Mouse (Mus musculus) small intestine, adult 2 months (tissue): ENCODE measurements around the gene Tnk2. TPM values are rescaled to one million over a fixed set of nuclear protein-coding genes. Genes with fewer than 3 reads are reported as not detected.

ENCODE experiments used
- H3K27ac ChIP-seq: fragments of 200-500 bp; 2 replicates; pipeline ENCODE4 v1.5.1; 2012; ENCODE audit warnings: low read depth, low read length, control low read depth, inconsistent platforms; ENCODE audit not compliant: insufficient read depth
- H3K27me3 ChIP-seq: fragments of 200-500 bp; 2 replicates; pipeline ENCODE4 v1.6.1; 2012; ENCODE audit warnings: mild to moderate bottlenecking, moderate library complexity, low read length, inconsistent platforms; ENCODE audit not compliant: control insufficient read depth, insufficient read depth
- H3K36me3 ChIP-seq: fragments of 200-500 bp; 2 replicates; pipeline ENCODE4 v1.6.1; 2012; ENCODE audit warnings: mild to moderate bottlenecking, low read length, control low read depth, inconsistent platforms; ENCODE audit not compliant: control insufficient read depth, insufficient read depth
- H3K4me1 ChIP-seq: fragments of 200-500 bp; 2 replicates; pipeline ENCODE4 v1.6.1; 2012; ENCODE audit warnings: low read length, inconsistent platforms, mixed read lengths; ENCODE audit not compliant: control insufficient read depth, insufficient read depth, insufficient read length
- H3K4me3 ChIP-seq: fragments of 200-500 bp; 2 replicates; pipeline ENCODE4 v1.5.1; 2012; ENCODE audit warnings: low read depth, mild to moderate bottlenecking, control low read depth, inconsistent platforms, low read length, moderate library complexity
- CTCF ChIP-seq: fragments of 200-500 bp; IDR thresholded peaks from 2 replicates; pipeline ENCODE4 v1.5.1; 2012; ENCODE audit warnings: low read depth, mild to moderate bottlenecking, control low read depth, inconsistent platforms, low read length, moderate library complexity, mixed read lengths; ENCODE audit not compliant: insufficient replicate concordance, insufficient read length; ENCODE audit errors: extremely low read depth
- POLR2A ChIP-seq: fragments of 200-500 bp; IDR thresholded peaks from 2 replicates; pipeline ENCODE4 v1.6.1; 2012; ENCODE audit warnings: low read depth, mild to moderate bottlenecking, control low read depth, inconsistent platforms, low read length, moderate library complexity
- WGBS: fragments of 180-500 bp; shearing (Covaris S2); methylation state at CpG from one replicate; pipeline ENCODE4 v1.1.7; 2018; 5-methylcytosine and 5-hydroxymethylcytosine counted together
- polyA plus RNA-seq: library from polyadenylated mRNA; depleted of rRNA; stranded (reverse); fragments of >200 nt; gene quantifications from 2 replicates; pipeline ENCODE4 v1.2.3, GENCODE M21; 2012

Gene Tnk2
- polyA plus RNA-seq, 1 experiment: 57.5 TPM

DNA sequence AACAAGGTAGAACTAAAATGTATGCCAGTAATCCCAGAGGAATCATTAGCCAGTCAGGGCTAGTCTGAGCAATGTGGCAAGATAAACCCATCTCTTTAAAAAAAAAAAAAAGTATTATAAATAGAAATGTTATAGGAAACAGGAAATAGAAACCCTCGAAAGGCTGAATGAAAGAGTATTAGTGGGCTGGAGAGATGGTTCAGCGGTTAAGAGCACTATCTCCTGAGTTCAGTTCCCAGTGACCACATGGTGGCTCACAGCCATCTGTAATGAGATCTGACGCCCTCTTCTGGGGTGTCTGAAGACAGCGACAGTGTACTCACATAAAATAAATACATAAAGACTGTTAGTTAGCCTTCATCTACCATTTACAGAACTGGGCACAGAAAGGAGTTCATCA, 29.6 kb upstream of the Tnk2 start:
- no peak overlapping the region for H3K4me3 ChIP-seq
- H3K27ac ChIP-seq: no peak overlapping the region
- TF ChIP-seq POLR2A (no peak), CTCF (peak; percentile 19; the same call in 1 of the 2 replicates)
- H3K27me3 ChIP-seq: no peaks in the 10 kb centered on the region
- H3K4me1 ChIP-seq: no peaks in the 10 kb centered on the region
- 28% methylated on average over 4 of the region's 4 CpGs for WGBS
- peaks cover 26% of the 10 kb centered on the region for H3K36me3 ChIP-seq

DNA sequence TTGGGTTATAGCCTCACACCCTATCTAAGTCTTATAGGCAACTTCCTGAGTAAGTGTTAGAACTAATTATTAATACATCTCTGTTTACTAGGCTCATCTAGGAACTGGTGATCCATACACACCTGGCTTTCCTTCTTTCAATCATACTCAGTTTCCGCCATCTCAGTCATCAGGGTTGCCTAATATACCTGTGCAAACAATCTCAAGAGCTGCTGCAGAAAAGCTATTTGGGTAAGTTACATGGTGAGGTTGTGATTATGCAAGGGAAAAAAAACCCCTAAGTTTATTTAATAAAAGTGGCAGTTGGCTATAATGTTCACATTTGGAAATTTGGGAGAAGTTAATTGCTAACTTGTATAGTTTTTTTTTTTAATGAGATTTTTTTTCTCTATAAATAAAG, 24.7 kb upstream of the Tnk2 start:
- Histone ChIP-seq H3K4me1 (no peaks in the 10 kb centered on the region), H3K27ac (no peak overlapping the region), H3K4me3 (no peak overlapping the region), H3K36me3 (peaks cover 59% of the 10 kb centered on the region), H3K27me3 (no peaks in the 10 kb centered on the region)
- TF ChIP-seq POLR2A: no peak
- WGBS: 86% methylated on average over 1 of the region's 1 CpGs

DNA sequence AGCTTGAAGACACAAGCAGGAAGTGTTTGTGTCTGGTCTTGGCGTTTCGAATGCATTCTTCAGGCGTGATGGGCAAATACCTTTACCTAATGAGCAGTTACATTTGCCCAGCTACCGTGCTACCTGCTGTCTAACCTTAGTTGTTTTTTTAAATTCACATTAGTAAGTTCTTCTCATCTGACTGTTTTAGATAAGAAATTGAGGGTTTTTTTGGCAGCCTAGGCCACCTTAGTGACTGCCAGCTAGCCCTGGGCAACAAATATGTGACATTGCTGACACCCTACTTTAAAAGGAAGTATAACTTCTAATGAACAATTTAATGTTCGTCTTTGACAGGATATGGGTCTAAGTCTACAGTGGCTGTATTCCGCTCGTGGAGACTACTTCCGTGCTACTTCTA, 15.5 kb upstream of the Tnk2 start:
- WGBS: 78% methylated on average over 8 of the region's 8 CpGs
- Histone ChIP-seq H3K4me3 (no peak overlapping the region), H3K27me3 (no peaks in the 10 kb centered on the region), H3K36me3 (peaks cover 56% of the 10 kb centered on the region), H3K27ac (no peak overlapping the region), H3K4me1 (no peaks in the 10 kb centered on the region)
- TF ChIP-seq POLR2A (no peak), CTCF (no peak)

DNA sequence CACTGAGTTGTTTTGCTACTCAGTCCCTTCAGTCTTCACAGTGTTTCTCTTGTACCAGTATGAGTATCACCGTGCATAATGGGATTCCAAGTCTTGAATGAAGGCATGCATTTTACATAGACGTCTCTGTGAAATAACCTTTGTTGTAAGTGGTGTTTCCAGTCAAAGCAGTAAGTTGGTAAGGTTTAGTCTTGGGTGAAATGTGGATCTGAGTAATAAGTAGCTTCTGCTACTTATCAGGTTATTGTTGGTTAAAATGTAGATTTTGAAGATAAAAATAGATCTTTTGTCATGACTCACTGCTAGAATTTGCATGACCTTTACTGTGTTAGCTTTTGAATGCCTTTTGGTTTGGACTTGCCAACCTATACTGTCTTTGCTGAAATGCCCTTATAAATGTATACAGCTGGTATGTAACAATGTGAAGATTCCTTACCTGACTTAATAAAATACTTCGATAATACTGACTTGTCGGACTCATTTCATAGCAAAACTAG, 11.3 kb upstream of the Tnk2 start:
- Histone ChIP-seq H3K36me3 (peaks cover 30% of the 10 kb centered on the region), H3K4me3 (no peak overlapping the region), H3K27ac (no peak overlapping the region), H3K4me1 (no peaks in the 10 kb centered on the region), H3K27me3 (no peaks in the 10 kb centered on the region; the same call in 1 of the 2 replicates)
- TF ChIP-seq POLR2A (no peak), CTCF (no peak)
- WGBS: 84% methylated on average over 4 of the region's 4 CpGs

DNA sequence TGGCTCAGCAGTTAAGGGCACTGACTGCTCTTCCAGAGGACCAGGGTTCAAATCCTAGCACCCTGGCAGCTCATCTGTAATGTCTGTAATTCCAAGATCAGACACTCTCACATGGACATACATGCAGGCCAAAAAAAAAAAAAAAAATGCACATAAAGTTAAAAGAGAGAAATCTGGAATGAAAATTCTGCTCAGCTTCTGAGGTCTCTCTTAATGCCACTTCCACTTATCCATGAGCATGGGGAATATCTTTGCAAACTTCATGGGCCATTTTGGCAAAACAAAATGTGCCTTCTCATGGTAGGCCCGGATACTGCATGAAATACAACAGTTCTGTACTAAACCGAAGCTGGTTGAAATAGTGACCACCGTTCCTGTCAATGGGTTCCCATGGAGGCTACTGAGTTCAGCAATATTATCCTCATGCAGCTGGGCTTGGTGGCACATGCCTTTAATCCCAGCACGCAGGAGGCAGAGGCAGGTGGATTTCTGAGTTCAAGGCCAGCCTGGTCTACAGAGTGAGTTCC, 10.1 kb upstream of the Tnk2 start:
- no peaks in the 10 kb centered on the region for H3K4me1 ChIP-seq
- H3K27ac ChIP-seq: no peak overlapping the region
- 78% methylated on average over 4 of the region's 4 CpGs for WGBS
- TF ChIP-seq CTCF (no peak), POLR2A (no peak)
- no peaks in the 10 kb centered on the region; the same call in 1 of the 2 replicates for H3K27me3 ChIP-seq
- peaks cover 22% of the 10 kb centered on the region for H3K36me3 ChIP-seq
- no peak overlapping the region for H3K4me3 ChIP-seq

DNA sequence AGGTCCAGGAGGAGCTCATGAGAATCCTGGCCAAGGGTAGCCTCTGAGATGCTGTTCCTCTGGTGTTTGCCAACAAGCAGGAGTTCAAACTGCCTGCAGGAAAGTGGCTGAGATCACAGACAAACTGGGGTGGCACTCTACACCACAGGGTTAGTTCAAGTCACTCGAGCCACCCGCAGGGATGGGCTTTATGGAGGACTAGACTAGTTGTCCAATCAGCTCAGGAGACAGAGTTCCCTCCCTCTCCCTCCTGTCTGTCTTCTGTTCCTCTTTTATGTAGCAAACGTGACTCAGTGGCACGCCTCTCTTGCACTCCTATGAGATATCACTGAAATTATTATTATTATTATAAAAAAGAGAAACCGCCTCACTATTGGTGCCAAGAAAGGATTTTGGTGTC, 9.5 kb upstream of the Tnk2 start:
- 65% methylated on average over 5 of the region's 5 CpGs for WGBS
- TF ChIP-seq POLR2A: no peak
- no peak for TF ChIP-seq CTCF
- no peaks in the 10 kb centered on the region; the same call in 1 of the 2 replicates for H3K27me3 ChIP-seq
- no peak overlapping the region for H3K27ac ChIP-seq
- peaks cover 18% of the 10 kb centered on the region for H3K36me3 ChIP-seq
- no peak overlapping the region for H3K4me3 ChIP-seq
- no peaks in the 10 kb centered on the region for H3K4me1 ChIP-seq

DNA sequence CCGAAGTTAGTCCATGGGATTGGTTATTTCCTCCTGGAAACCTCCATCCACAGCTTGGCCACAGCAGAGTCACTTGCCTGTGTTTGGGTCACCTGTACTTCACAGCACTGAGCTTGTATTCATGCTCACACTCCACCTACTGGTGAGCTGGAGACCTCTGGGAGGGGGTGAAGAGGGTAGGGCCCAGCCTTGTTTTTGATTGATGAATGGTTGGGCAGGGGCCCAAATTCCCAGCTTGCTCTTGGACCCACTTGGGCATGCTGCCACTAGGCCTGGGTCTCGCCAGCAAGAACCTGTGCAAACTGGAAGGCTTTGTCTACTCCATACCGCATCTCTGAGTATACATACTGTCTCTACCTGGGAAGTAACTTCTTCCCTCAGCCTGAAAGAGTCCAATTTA, 8.4 kb upstream of the Tnk2 start:
- no peak for TF ChIP-seq POLR2A
- Histone ChIP-seq H3K27me3 (no peaks in the 10 kb centered on the region; the same call in 1 of the 2 replicates), H3K4me1 (no peaks in the 10 kb centered on the region), H3K36me3 (peaks cover 9% of the 10 kb centered on the region), H3K4me3 (no peak overlapping the region), H3K27ac (no peak overlapping the region)
- 46% methylated on average over 3 of the region's 3 CpGs for WGBS

DNA sequence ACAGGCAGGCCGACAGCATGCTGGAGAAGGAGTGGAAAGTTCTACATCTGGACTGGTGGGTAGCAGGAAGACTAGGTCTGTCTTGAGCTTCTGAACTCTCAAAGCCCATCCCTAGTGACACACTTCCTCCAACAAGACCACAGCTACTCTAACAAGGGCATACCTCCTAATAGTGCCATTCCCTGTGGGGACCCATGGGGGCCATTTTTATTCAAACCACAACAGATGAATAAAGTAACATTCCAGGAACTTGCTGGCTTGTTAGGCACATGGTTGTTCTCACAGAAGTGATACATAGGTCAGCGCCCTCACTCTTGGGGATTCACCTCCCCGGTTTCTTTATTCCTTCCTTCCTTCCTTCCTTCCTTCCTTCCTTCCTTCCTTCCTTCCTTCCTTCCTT, 7.3 kb upstream of the Tnk2 start:
- 80% methylated on average over 3 of the region's 3 CpGs for WGBS
- Histone ChIP-seq H3K36me3 (peaks cover 4% of the 10 kb centered on the region), H3K4me1 (no peaks in the 10 kb centered on the region), H3K4me3 (no peak overlapping the region), H3K27me3 (no peaks in the 10 kb centered on the region; the same call in 1 of the 2 replicates), H3K27ac (no peak overlapping the region)
- TF ChIP-seq POLR2A (no peak), CTCF (no peak)
